Mouse (Mus musculus) kidney, adult 2 months (tissue): ENCODE results near the gene Anapc7. TPM values are rescaled to one million over a fixed set of nuclear protein-coding genes. Genes with fewer than 3 reads are reported as not detected.

Source experiments
- DNase-seq: peaks from one replicate; pipeline ENCODE4 v3.0.0; 2021
- H3K27ac ChIP-seq: fragments of 200-500 bp; 2 replicates; pipeline ENCODE4 v1.5.1; 2012; ENCODE audit warnings: low read depth, low read length, control low read depth, inconsistent platforms; ENCODE audit not compliant: insufficient read depth
- H3K27me3 ChIP-seq: fragments of 200-500 bp; replicated peaks from 2 replicates; pipeline ENCODE4 v1.6.1; 2012; ENCODE audit warnings: mild to moderate bottlenecking, moderate library complexity, low read length, inconsistent platforms; ENCODE audit not compliant: control insufficient read depth, insufficient read depth
- H3K36me3 ChIP-seq: fragments of 200-500 bp; 2 replicates; pipeline ENCODE4 v1.6.1; 2012; ENCODE audit warnings: mild to moderate bottlenecking, moderate library complexity, low read length, inconsistent platforms; ENCODE audit not compliant: control insufficient read depth, insufficient read depth
- H3K4me1 ChIP-seq: fragments of 200-500 bp; 2 replicates; pipeline ENCODE4 v1.6.1; 2011; ENCODE audit warnings: low read length; ENCODE audit not compliant: control insufficient read depth, insufficient read depth
- H3K4me3 ChIP-seq: fragments of 200-500 bp; 2 replicates; pipeline ENCODE4 v1.5.1; 2011; ENCODE audit warnings: mild to moderate bottlenecking, low read depth, low read length, control low read depth; ENCODE audit not compliant: insufficient read depth
- CTCF ChIP-seq: fragments of 200-500 bp; conservative IDR thresholded peaks from 2 replicates; pipeline ENCODE4 v1.5.1; 2011; ENCODE audit warnings: low read depth, mild to moderate bottlenecking, control low read depth, low read length, moderate library complexity, mixed read lengths; ENCODE audit not compliant: insufficient read depth, insufficient read length
- POLR2A ChIP-seq: fragments of 200-500 bp; IDR thresholded peaks from one replicate; pipeline ENCODE4 v1.6.1; 2011; ENCODE audit warnings: low read depth, low read length, control low read depth
- WGBS: fragments of 180-500 bp; shearing (Covaris S2); methylation state at CpG from one replicate; pipeline ENCODE4 v1.1.7; 2018; 5-methylcytosine and 5-hydroxymethylcytosine counted together
- polyA plus RNA-seq: library from polyadenylated mRNA; depleted of rRNA; stranded (reverse); fragments of >200 nt; gene quantifications from 2 replicates; pipeline ENCODE4 v1.2.3, GENCODE M21; 2012

The Anapc7 gene
- polyA plus RNA-seq, 1 experiment = 33.5 TPM

GRCm38 (mm10) chr5:122458066-122458465, 36.6 kb downstream of the Anapc7 start:
- Histone ChIP-seq H3K4me3 (no peak overlapping the region), H3K36me3 (peaks cover 20% of the 10 kb centered on the region), H3K27ac (no peak overlapping the region), H3K4me1 (no peaks in the 10 kb centered on the region; the same call in 1 of the 2 replicates), H3K27me3 (no peaks in the 10 kb centered on the region)
- TF ChIP-seq CTCF (no peak), POLR2A (no peak)
- no peak for DNase-seq
- WGBS = 55% methylated on average over 4 of the region's 4 CpGs

GRCm38 (mm10) chr5:122459335-122459734, 37.8 kb downstream of the Anapc7 start:
- no peaks in the 10 kb centered on the region for H3K27me3 ChIP-seq
- no peak for TF ChIP-seq POLR2A
- TF ChIP-seq CTCF = no peak
- H3K4me3 ChIP-seq = no peak overlapping the region
- H3K4me1 ChIP-seq = no peaks in the 10 kb centered on the region; the same call in 1 of the 2 replicates
- H3K27ac ChIP-seq = no peak overlapping the region
- WGBS = 85% methylated on average over 5 of the region's 5 CpGs
- no peak for DNase-seq
- H3K36me3 ChIP-seq = peaks cover 21% of the 10 kb centered on the region

DNA sequence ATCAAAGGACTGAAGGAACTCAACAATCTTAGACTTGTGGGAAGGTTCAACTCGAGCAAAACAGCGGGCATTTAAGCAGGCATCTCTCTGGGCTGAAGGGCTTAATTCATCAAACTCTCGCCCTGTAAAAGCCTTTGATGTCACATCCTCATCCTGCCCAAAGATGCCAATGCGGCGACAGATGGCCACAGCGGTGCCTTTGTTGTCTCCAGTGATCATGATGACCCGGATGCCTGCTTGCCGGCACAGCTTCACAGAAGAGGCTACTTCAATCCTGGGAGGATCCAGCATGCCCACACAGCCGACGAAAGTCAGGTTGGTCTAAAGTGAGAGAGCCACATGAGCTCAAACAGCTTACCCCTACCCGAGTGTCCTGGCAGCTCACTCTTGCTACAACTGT, 39.2 kb downstream of the Anapc7 start:
- no peak for DNase-seq
- Histone ChIP-seq H3K4me3 (no peak overlapping the region), H3K27me3 (no peaks in the 10 kb centered on the region), H3K36me3 (peaks cover 28% of the 10 kb centered on the region), H3K4me1 (no peaks in the 10 kb centered on the region), H3K27ac (no peak overlapping the region)
- WGBS = 70% methylated on average over 11 of the region's 11 CpGs
- no peak for TF ChIP-seq CTCF
- TF ChIP-seq POLR2A = no peak

- Histone ChIP-seq H3K4me3 (no peak overlapping the region), H3K4me1 (no peaks in the 10 kb centered on the region), H3K27me3 (no peaks in the 10 kb centered on the region), H3K36me3 (peaks cover 33% of the 10 kb centered on the region), H3K27ac (no peak overlapping the region)
- TF ChIP-seq CTCF = no peak
- TF ChIP-seq POLR2A = no peak
- no peak for DNase-seq
- WGBS = 88% methylated on average over 9 of the region's 9 CpGs
Observed at GRCm38 (mm10) chr5:122461431-122461830, 39.9 kb downstream of the Anapc7 start.

GRCm38 (mm10) chr5:122471658-122472057, 50.2 kb downstream of the Anapc7 start:
- TF ChIP-seq CTCF = no peak
- no peak for TF ChIP-seq POLR2A
- H3K36me3 ChIP-seq = peaks cover 39% of the 10 kb centered on the region
- H3K27me3 ChIP-seq = no peaks in the 10 kb centered on the region
- no peak overlapping the region for H3K4me3 ChIP-seq
- WGBS = 60% methylated on average over 5 of the region's 5 CpGs
- peaks cover 8% of the 10 kb centered on the region; the same call in 1 of the 2 replicates for H3K4me1 ChIP-seq
- no peak overlapping the region for H3K27ac ChIP-seq
- no peak for DNase-seq

- Histone ChIP-seq H3K27me3 (no peaks in the 10 kb centered on the region), H3K27ac (0 out of 2 replicates have a peak overlapping the region, but pooled peaks have one; percentile 66), H3K4me1 (peaks cover 12% of the 10 kb centered on the region; the same call in 1 of the 2 replicates), H3K36me3 (peaks cover 25% of the 10 kb centered on the region), H3K4me3 (no peak overlapping the region)
- TF ChIP-seq CTCF (no peak), POLR2A (no peak)
- WGBS = 70% methylated on average over 4 of the region's 4 CpGs
- no peak for DNase-seq
Observed at GRCm38 (mm10) chr5:122474643-122475363, 53.3 kb downstream of the Anapc7 start.

GRCm38 (mm10) chr5:122476078-122476477, 54.6 kb downstream of the Anapc7 start:
- no peak for DNase-seq
- Histone ChIP-seq H3K4me3 (no peak overlapping the region), H3K27me3 (no peaks in the 10 kb centered on the region), H3K36me3 (peaks cover 19% of the 10 kb centered on the region), H3K4me1 (peaks cover 14% of the 10 kb centered on the region; the same call in 1 of the 2 replicates), H3K27ac (no peak overlapping the region)
- TF ChIP-seq CTCF (no peak), POLR2A (no peak)
- WGBS = 54% methylated on average over 3 of the region's 3 CpGs
